Mouse (Mus musculus): ENCODE results near the gene Rpl31.

DNA sequence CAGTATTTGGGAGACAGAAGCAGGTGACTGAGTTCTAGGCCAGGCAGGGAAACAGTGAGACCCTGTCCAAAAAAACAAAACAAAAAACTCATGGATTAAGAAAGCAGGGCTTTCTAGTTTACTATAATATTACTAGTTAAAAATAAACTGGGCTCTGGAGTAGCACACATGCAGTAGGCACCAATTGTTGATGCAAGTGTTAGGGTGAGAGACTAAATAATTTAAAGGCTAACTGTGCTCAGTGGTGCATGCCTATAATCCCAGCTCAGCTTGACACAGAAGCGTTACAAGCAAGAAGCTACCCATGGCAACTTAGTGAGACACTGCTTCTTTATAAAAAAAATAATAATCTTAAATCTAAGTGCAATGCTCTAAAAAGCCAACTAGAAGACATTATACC is 10.9 kb downstream of the Rpl31 start:
- no peak for TF ChIP-seq CTCF (IDR thresholded peaks at IDR 0.05; ENCODE audit: borderline replicate concordance, extremely low read depth, insufficient read depth, insufficient read length)
- TF ChIP-seq POLR2A (IDR thresholded peaks at IDR 0.05; ENCODE audit: borderline replicate concordance, extremely low read depth, insufficient read depth, insufficient read length, poor library complexity, severe bottlenecking), result no peak
